Mouse (Mus musculus) intestine, embryonic 16.5 days (tissue): ENCODE results near the gene Golm1. TPM values are rescaled to one million over a fixed set of nuclear protein-coding genes. Genes with fewer than 3 reads are reported as not detected.
"Not testable (repeated sequence)": the region's sequence is repeated elsewhere in the genome, so short reads cannot be mapped to it uniquely, and the experiment has no call there.

ENCODE experiments used
- ATAC-seq: fragments of 200-750 bp; cut with Nextera tagmentation; 2 replicates; pipeline ENCODE4 v1.8.0; 2017; ENCODE audit warnings: moderate TSS enrichment, moderate library complexity
- H3K27ac ChIP-seq: fragments of 300-500 bp; sonication (generic); 2 replicates; pipeline ENCODE4 v1.5.1; 2014; ENCODE audit warnings: mild to moderate bottlenecking, low read length
- H3K27me3 ChIP-seq: fragments of 300-500 bp; sonication (generic); replicated peaks from 2 replicates; pipeline ENCODE4 v1.6.1; 2014; ENCODE audit warnings: low read length, control low read depth, mixed read lengths; ENCODE audit not compliant: control insufficient read depth, insufficient read depth
- H3K36me3 ChIP-seq: fragments of 300-500 bp; sonication (generic); 2 replicates; pipeline ENCODE4 v1.6.1; 2014; ENCODE audit warnings: low read length, control low read depth; ENCODE audit not compliant: control insufficient read depth, insufficient read depth
- H3K4me1 ChIP-seq: fragments of 300-500 bp; sonication (generic); 2 replicates; pipeline ENCODE4 v1.6.1; 2014; ENCODE audit warnings: low read length, control low read depth, mixed read lengths; ENCODE audit not compliant: control insufficient read depth, insufficient read depth
- H3K4me2 ChIP-seq: fragments of 300-500 bp; sonication (generic); 2 replicates; pipeline ENCODE4 v1.6.1; 2014; ENCODE audit warnings: low read depth, low read length, control low read depth
- H3K4me3 ChIP-seq: fragments of 300-500 bp; sonication (generic); 2 replicates; pipeline ENCODE4 v1.5.1; 2014; ENCODE audit warnings: mild to moderate bottlenecking, low read length
- H3K9ac ChIP-seq: fragments of 300-500 bp; sonication (generic); 2 replicates; pipeline ENCODE4 v1.6.1; 2014; ENCODE audit warnings: low read depth, low read length
- H3K9me3 ChIP-seq: fragments of 300-500 bp; sonication (generic); 2 replicates; pipeline ENCODE4 v1.6.1; 2016; ENCODE audit warnings: low read length, control low read depth; ENCODE audit not compliant: control insufficient read depth
- WGBS: fragments of 180-500 bp; shearing (Covaris S2); extraction: QIAGEN DNeasy Blood & Tissue Kit; methylation state at CpG from one replicate; pipeline ENCODE4 v1.1.7; 2014; 5-methylcytosine and 5-hydroxymethylcytosine counted together
- polyA plus RNA-seq: library from polyadenylated mRNA; unstranded; fragments of >200 nt; fragmentation: Nextera tagmentation; extraction: Ambion mirVana; gene quantifications from 2 replicates; pipeline ENCODE4 v1.2.1, GENCODE M21; 2015

The Golm1 gene
- polyA plus RNA-seq, 1 experiment from 2014 or later, result 90.4 TPM

GRCm38 (mm10) chr13:59603096-59603495 is 72.5 kb downstream of the Golm1 start:
- Histone ChIP-seq H3K36me3 (peaks cover 16% of the 10 kb centered on the region), H3K27me3 (no peaks in the 10 kb centered on the region), H3K9ac (no peak overlapping the region), H3K9me3 (no peaks in the 10 kb centered on the region), H3K27ac (no peak overlapping the region), H3K4me3 (no peak overlapping the region), H3K4me2 (no peak overlapping the region), H3K4me1 (no peaks in the 10 kb centered on the region)
- no peak for ATAC-seq
- whole genome bisulfite sequencing, result 95% methylated on average over 5 of the region's 5 CpGs

DNA sequence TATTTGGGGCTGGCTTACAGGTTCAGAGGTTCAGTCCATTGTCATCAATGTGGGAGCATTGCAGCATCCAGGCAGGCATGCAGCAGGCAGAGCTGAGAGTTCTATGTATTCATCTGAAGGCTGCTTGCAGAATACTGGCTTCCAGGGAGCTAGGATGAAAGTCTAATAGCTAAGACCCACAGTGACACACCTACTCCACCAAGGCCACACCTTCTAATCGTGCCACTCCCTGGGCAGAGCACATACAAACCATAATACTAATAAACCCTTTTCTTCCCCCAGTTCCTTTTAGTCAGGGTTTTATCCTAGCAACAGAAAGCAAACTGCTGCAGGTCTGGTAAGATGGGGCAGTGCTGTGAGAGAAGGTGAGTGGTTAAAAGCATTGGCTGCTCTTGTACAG is 83.0 kb downstream of the Golm1 start:
- Histone ChIP-seq H3K27me3 (no peaks in the 10 kb centered on the region), H3K4me2 (no peak overlapping the region), H3K27ac (peak overlapping the region; percentile 11; the same call in 1 of the 2 replicates), H3K9me3 (no peaks in the 10 kb centered on the region), H3K4me1 (peaks cover 4% of the 10 kb centered on the region), H3K9ac (no peak overlapping the region), H3K36me3 (peaks cover 7% of the 10 kb centered on the region; the same call in 1 of the 2 replicates), H3K4me3 (no peak overlapping the region)
- peak; percentile 92 for ATAC-seq
- WGBS, result 66% methylated on average over 1 of the region's 1 CpGs

GRCm38 (mm10) chr13:59592058-59592457 is 83.6 kb downstream of the Golm1 start:
- not testable (repeated sequence) for H3K27me3 ChIP-seq, H3K4me2 ChIP-seq, ATAC-seq, H3K27ac ChIP-seq, H3K4me1 ChIP-seq, H3K9me3 ChIP-seq, H3K36me3 ChIP-seq, H3K4me3 ChIP-seq, H3K9ac ChIP-seq
- WGBS, result 85% methylated on average over 3 of the region's 3 CpGs

DNA sequence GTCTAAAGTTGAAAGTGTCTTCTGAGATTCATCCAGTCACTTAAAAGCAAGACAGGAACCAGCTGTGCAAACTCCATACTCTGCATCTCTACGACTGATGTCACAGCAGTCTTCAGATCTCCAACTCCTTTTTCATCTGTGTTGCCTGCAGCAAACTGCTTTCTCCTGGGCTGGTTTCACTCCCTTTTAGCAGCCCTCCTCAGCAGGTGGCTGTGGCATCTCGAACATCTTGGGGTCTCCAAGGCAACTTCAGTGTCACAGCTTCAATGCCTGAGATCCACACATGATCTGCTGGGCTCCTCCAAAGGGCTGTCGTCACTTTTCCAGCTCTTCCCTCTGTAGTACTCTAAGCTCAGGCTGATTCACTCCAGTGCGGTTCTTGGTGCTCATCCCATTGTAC is 84.9 kb downstream of the Golm1 start:
- Histone ChIP-seq H3K9ac (no peak overlapping the region), H3K4me1 (peaks cover 16% of the 10 kb centered on the region), H3K4me3 (no peak overlapping the region), H3K27ac (no peak overlapping the region), H3K36me3 (0 out of 2 replicates have a peak, but pooled peaks cover 7% of the 10 kb centered on the region), H3K9me3 (no peaks in the 10 kb centered on the region), H3K4me2 (no peak overlapping the region), H3K27me3 (no peaks in the 10 kb centered on the region)
- WGBS, result 95% methylated on average over 4 of the region's 4 CpGs
- no peak for ATAC-seq

DNA sequence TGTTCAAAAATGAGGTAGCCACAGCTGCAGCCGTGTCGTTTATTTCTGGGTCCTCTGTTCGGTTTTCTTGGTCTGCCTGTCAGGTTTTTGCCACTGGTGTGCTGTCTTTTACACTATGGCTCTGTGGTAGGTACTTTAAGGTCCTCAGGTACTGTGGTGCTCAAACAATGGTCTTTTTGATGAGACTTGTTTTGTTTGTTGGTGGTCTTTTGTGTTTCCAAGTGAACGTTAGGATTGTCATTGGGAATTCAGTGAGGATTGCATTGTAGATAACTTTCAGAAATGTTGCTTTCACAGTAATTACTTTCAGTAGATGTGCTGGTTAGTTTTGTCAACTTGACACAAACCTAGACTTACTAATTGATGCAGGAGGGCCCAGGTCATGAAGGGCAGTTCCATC is 85.9 kb downstream of the Golm1 start:
- 84% methylated on average over 4 of the region's 4 CpGs for WGBS
- H3K27me3 ChIP-seq, result no peaks in the 10 kb centered on the region
- 0 out of 2 replicates have a peak, but pooled peaks cover 7% of the 10 kb centered on the region for H3K36me3 ChIP-seq
- H3K4me2 ChIP-seq, result no peak overlapping the region
- no peak for ATAC-seq
- H3K27ac ChIP-seq, result no peak overlapping the region
- no peak overlapping the region for H3K4me3 ChIP-seq
- H3K9ac ChIP-seq, result no peak overlapping the region
- peaks cover 16% of the 10 kb centered on the region for H3K4me1 ChIP-seq
- no peaks in the 10 kb centered on the region for H3K9me3 ChIP-seq

DNA sequence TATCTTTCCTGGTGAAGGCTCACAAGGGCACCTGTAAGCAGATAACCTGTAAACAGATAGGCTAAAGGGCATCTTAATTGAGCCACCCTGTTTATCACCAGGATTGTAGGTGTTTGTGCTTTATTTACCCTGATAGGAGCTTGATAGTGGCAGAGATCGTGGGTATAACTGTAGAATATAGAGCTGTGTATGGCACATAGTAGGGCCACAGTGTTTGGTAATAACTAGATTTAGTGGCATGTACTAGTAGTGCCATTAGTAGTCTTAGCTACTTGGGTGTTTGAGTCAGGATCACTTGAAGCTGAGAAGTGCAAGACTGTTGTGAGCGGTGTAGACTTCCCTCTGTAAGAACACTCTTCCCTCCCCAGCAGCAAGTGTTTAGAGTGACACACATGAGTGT is 88.4 kb downstream of the Golm1 start:
- Histone ChIP-seq H3K9ac (peak overlapping the region; percentile 7; the same call in 1 of the 2 replicates), H3K4me2 (no peak overlapping the region)

GRCm38 (mm10) chr13:59585648-59586005 is 90.0 kb downstream of the Golm1 start:
- 0% methylated on average over 28 of the region's 28 CpGs for WGBS
- H3K4me3 ChIP-seq, result peak overlapping the region; percentile 97
- peak overlapping the region; percentile 80 for H3K27ac ChIP-seq
- H3K36me3 ChIP-seq, result 0 out of 2 replicates have a peak, but pooled peaks cover 5% of the 10 kb centered on the region
- H3K4me2 ChIP-seq, result peak overlapping the region; percentile 81
- H3K9me3 ChIP-seq, result no peaks in the 10 kb centered on the region
- peak overlapping the region; percentile 93 for H3K9ac ChIP-seq
- ATAC-seq, result no peak
- H3K27me3 ChIP-seq, result no peaks in the 10 kb centered on the region
- peaks cover 22% of the 10 kb centered on the region for H3K4me1 ChIP-seq

More for the DNA sequence above, 88.4 kb downstream of the Golm1 start:
- Histone ChIP-seq H3K9me3 (no peaks in the 10 kb centered on the region), H3K36me3 (0 out of 2 replicates have a peak, but pooled peaks cover 7% of the 10 kb centered on the region), H3K27ac (no peak overlapping the region), H3K4me1 (peaks cover 22% of the 10 kb centered on the region), H3K27me3 (no peaks in the 10 kb centered on the region), H3K4me3 (no peak overlapping the region)
- 89% methylated on average over 2 of the region's 2 CpGs for WGBS
- no peak for ATAC-seq

DNA sequence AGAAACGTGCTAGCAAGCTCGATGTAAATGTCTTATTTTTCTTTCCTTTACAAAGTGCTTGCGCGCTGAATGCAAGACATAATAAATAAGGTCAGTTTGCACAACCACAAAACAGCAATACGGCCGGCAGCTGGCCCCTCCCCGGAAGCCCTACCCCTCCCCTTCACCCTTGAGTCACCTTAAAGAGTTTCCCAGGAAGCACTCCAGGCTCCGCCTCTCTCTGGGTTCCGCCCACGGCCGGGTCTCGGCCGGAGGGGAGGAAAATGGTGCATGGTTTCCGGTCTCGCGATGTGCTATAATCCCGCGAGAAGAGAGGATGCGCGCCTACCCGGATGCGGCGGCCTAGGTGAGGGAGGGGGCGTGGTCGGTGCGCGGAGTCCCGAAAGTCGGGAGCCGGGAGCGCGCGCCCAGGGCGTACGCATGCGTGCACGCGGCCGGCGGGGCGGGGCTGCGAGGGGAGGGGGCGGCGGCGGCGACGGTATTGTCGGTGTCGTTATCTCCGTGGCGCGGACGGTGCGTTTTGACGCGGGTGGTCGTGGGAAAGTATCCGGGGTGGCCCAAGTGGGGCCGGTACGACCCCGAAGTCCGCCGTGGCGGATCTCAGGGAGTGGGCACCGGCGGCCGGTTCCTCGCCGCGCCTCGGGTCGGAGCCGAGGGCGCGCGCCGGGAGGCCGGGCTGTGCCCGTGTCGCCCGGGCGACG is 90.5 kb downstream of the Golm1 start, which contains the start of the genes Agtpbp1 and Naa35:
Gene Agtpbp1, minus strand, starts transcription at position 281 of the 701 bp plus-strand sequence.
Gene Naa35, plus strand, starts transcription at position 313 of the 701 bp plus-strand sequence.
- peak; percentile 96 for ATAC-seq
- H3K9ac ChIP-seq, result peak within 1 kb of the TSS; percentile 93
- under 1% methylated on average over 78 of the region's 83 CpGs for WGBS
- H3K27ac ChIP-seq, result peak within 1 kb of the TSS; percentile 80
- no peaks in the 10 kb centered on the region for H3K9me3 ChIP-seq
- H3K4me1 ChIP-seq, result peaks cover 22% of the 10 kb centered on the region
- H3K4me2 ChIP-seq, result peak within 1 kb of the TSS; percentile 84
- H3K4me3 ChIP-seq, result peak within 1 kb of the TSS; percentile 97
- no peaks in the 10 kb centered on the region for H3K27me3 ChIP-seq
- 0 out of 2 replicates have a peak, but pooled peaks cover 5% of the 10 kb centered on the region for H3K36me3 ChIP-seq
